Mouse (Mus musculus) gastrocnemius, postnatal 10 days (tissue): Measurements from ENCODE around the gene Irs1. TPM values are rescaled to one million over a fixed set of nuclear protein-coding genes. Genes with fewer than 3 reads are reported as not detected.

Experiments
- DNase-seq: peaks from one replicate; pipeline ENCODE4 v3.0.0; 2021; ENCODE audit warnings: mixed read lengths
- total RNA-seq, 2 experiments: library from RNA; stranded (reverse); gene quantifications; 2 replicates each; pipeline ENCODE4 v1.2.3; 2021

The Irs1 gene
- total RNA-seq, 2 experiments from 2014 or later, result 62.4 to 76.2 TPM

- peak; percentile 23 for DNase-seq
These were observed 1.9 kb downstream of the Irs1 start for GRCm38 (mm10) chr1:82289116-82289989.

- peak; percentile 31 for DNase-seq
These were observed 2.7 kb downstream of the Irs1 start for GRCm38 (mm10) chr1:82288421-82288990.

GRCm38 (mm10) chr1:82287776-82288325, 3.4 kb downstream of the Irs1 start:
- peak; percentile 24 for DNase-seq

GRCm38 (mm10) chr1:82287052-82287775, 4.0 kb downstream of the Irs1 start:
- DNase-seq, result peak; percentile 36

- peak; percentile 29 for DNase-seq
These were observed 4.8 kb downstream of the Irs1 start for GRCm38 (mm10) chr1:82286190-82287051.

GRCm38 (mm10) chr1:82285461-82286189, 5.6 kb downstream of the Irs1 start:
- DNase-seq, result no peak

- DNase-seq, result no peak
These were observed 6.8 kb downstream of the Irs1 start for GRCm38 (mm10) chr1:82284403-82284802.

- no peak for DNase-seq
These were observed 7.3 kb downstream of the Irs1 start for GRCm38 (mm10) chr1:82283901-82284301.

- DNase-seq, result peak; percentile 86
These were observed 8.1 kb downstream of the Irs1 start for GRCm38 (mm10) chr1:82282992-82283611.

GRCm38 (mm10) chr1:82281823-82282222, 9.4 kb downstream of the Irs1 start:
- DNase-seq, result no peak

- DNase-seq, result no peak
These were observed 11.4 kb downstream of the Irs1 start for GRCm38 (mm10) chr1:82279768-82280167.

- no peak for DNase-seq
These were observed 16.9 kb downstream of the Irs1 start for GRCm38 (mm10) chr1:82274361-82274760.

- no peak for DNase-seq
These were observed 17.7 kb downstream of the Irs1 start for GRCm38 (mm10) chr1:82273529-82273928.

GRCm38 (mm10) chr1:82272231-82272630, 19.0 kb downstream of the Irs1 start:
- DNase-seq, result no peak

- no peak for DNase-seq
These were observed 23.7 kb downstream of the Irs1 start for GRCm38 (mm10) chr1:82267547-82267946.

- DNase-seq, result no peak
These were observed 28.9 kb downstream of the Irs1 start for GRCm38 (mm10) chr1:82262331-82262730.

- DNase-seq, result no peak
These were observed 29.6 kb downstream of the Irs1 start for GRCm38 (mm10) chr1:82261638-82262037.

- DNase-seq, result no peak
These were observed 30.1 kb downstream of the Irs1 start for GRCm38 (mm10) chr1:82261053-82261618.

- no peak for DNase-seq
These were observed 31.2 kb downstream of the Irs1 start for GRCm38 (mm10) chr1:82260055-82260454.

GRCm38 (mm10) chr1:82258331-82258730, 32.9 kb downstream of the Irs1 start:
- DNase-seq, result no peak
